15 mouse cellular contexts compared by ENCODE assay signal in genomic region chr4:123232841-123233240, GRCm38 (mm10). TPM values are rescaled to one million over a fixed set of nuclear protein-coding genes. Genes with fewer than 3 reads are reported as not detected.
DNase-seq lines count a peak whose midpoint lies in the region; ATAC-seq lines count a peak whose summit lies in the region.
"Had no signal": no experiment of that assay in that cellular context is flagged by ENCODE, and none has a peak within 500 bp of the region (broad histone marks: within the 10 kb centered on the region; RNA-seq: fewer than 3 reads in every experiment).

No protein-coding gene starts in this region.

- H3K4me1 ChIP-seq in forebrain, embryonic 10.5 days, result peaks cover 42% of the 10 kb centered on the region
- peaks cover 7% of the 10 kb centered on the region for H3K4me1 ChIP-seq in forebrain, embryonic 16.5 days (replicated peaks; ENCODE audit: control insufficient read depth, insufficient read depth, low read length)
- peaks cover 51% of the 10 kb centered on the region for H3K4me1 ChIP-seq in hindbrain, embryonic 10.5 days (replicated peaks)
- H3K4me1 ChIP-seq in hindbrain, embryonic 11.5 days (replicated peaks; ENCODE audit: control insufficient read depth, insufficient read depth, low read length), result peaks cover 8% of the 10 kb centered on the region
- peaks cover 44% of the 10 kb centered on the region for H3K4me1 ChIP-seq in lung, embryonic 15.5 days
- H3K4me1 ChIP-seq in neural tube, embryonic 13.5 days (replicated peaks), result peaks cover 40% of the 10 kb centered on the region
- H3K4me1 ChIP-seq: liver, embryonic 15.5 days had no signal

- peak overlapping the region; percentile 62; the same call in 1 of the 2 replicates for H3K4me3 ChIP-seq in forebrain, embryonic 10.5 days
- H3K4me3 ChIP-seq in forebrain, embryonic 16.5 days (replicated peaks; ENCODE audit: low read length), result no peak overlapping the region
- peak overlapping the region; percentile 60; the same call in 1 of the 2 replicates for H3K4me3 ChIP-seq in hindbrain, embryonic 10.5 days
- no peak overlapping the region for H3K4me3 ChIP-seq in hindbrain, embryonic 11.5 days (ENCODE audit: low read depth, low read length)
- no peak overlapping the region for H3K4me3 ChIP-seq in lung, embryonic 15.5 days
- no peak overlapping the region for H3K4me3 ChIP-seq in neural tube, embryonic 13.5 days

- H3K36me3 ChIP-seq in forebrain, embryonic 10.5 days (replicated peaks), result no peaks in the 10 kb centered on the region
- no peaks in the 10 kb centered on the region for H3K36me3 ChIP-seq in forebrain, embryonic 16.5 days (ENCODE audit: control insufficient read depth, insufficient read depth)
- H3K36me3 ChIP-seq in hindbrain, embryonic 10.5 days, result no peaks in the 10 kb centered on the region
- no peaks in the 10 kb centered on the region for H3K36me3 ChIP-seq in hindbrain, embryonic 11.5 days (ENCODE audit: control insufficient read depth, insufficient read depth, low read length)
- no peaks in the 10 kb centered on the region for H3K36me3 ChIP-seq in lung, embryonic 15.5 days
- no peaks in the 10 kb centered on the region for H3K36me3 ChIP-seq in neural tube, embryonic 13.5 days
- H3K36me3 ChIP-seq: forebrain, embryonic 15.5 days; liver, embryonic 15.5 days had no signal

- no peak for DNase-seq in forebrain, embryonic 10.5 days (ENCODE audit: extremely low spot score, low spot score)
- no peak for DNase-seq in hindbrain, embryonic 10.5 days (ENCODE audit: low spot score)
- DNase-seq in hindbrain, embryonic 11.5 days (ENCODE audit: low spot score), result no peak
- no peak for DNase-seq in lung, postnatal 36 days
- DNase-seq: cerebellum, adult 8-10 months; layer of hippocampus, postnatal 36 days had no signal

- no peaks in the 10 kb centered on the region for H3K9me3 ChIP-seq in forebrain, embryonic 10.5 days
- H3K9me3 ChIP-seq in forebrain, embryonic 16.5 days (ENCODE audit: control insufficient read depth, low read length), result no peaks in the 10 kb centered on the region
- no peaks in the 10 kb centered on the region for H3K9me3 ChIP-seq in hindbrain, embryonic 10.5 days
- no peaks in the 10 kb centered on the region for H3K9me3 ChIP-seq in hindbrain, embryonic 11.5 days (ENCODE audit: control insufficient read depth, low read length)
- H3K9me3 ChIP-seq in lung, embryonic 15.5 days, result no peaks in the 10 kb centered on the region
- H3K9me3 ChIP-seq in neural tube, embryonic 13.5 days, result no peaks in the 10 kb centered on the region
- H3K9me3 ChIP-seq: forebrain, embryonic 15.5 days; liver, embryonic 15.5 days had no signal

- WGBS in forebrain, embryonic 10.5 days, result 55% methylated on average over 3 of the region's 3 CpGs
- 71% methylated on average over 3 of the region's 3 CpGs for WGBS in forebrain, embryonic 16.5 days
- 63% methylated on average over 3 of the region's 3 CpGs for WGBS in hindbrain, embryonic 10.5 days
- 63% methylated on average over 3 of the region's 3 CpGs for whole genome bisulfite sequencing in hindbrain, embryonic 11.5 days
- 55% methylated on average over 3 of the region's 3 CpGs for WGBS in lung, embryonic 15.5 days
- WGBS in neural tube, embryonic 13.5 days, result 61% methylated on average over 3 of the region's 3 CpGs

- H3K27me3 ChIP-seq in forebrain, embryonic 10.5 days (ENCODE audit: poor library complexity, severe bottlenecking), result peaks cover 90% of the 10 kb centered on the region
- H3K27me3 ChIP-seq in forebrain, embryonic 16.5 days (replicated peaks; ENCODE audit: control insufficient read depth, insufficient read depth, low read length), result peaks cover 28% of the 10 kb centered on the region
- H3K27me3 ChIP-seq in hindbrain, embryonic 10.5 days (ENCODE audit: insufficient read depth, poor library complexity, severe bottlenecking), result peaks cover 86% of the 10 kb centered on the region
- peaks cover 27% of the 10 kb centered on the region for H3K27me3 ChIP-seq in hindbrain, embryonic 11.5 days (ENCODE audit: control insufficient read depth, insufficient read depth, low read length)
- peaks cover 34% of the 10 kb centered on the region for H3K27me3 ChIP-seq in lung, embryonic 15.5 days
- H3K27me3 ChIP-seq in neural tube, embryonic 13.5 days, result peaks cover 49% of the 10 kb centered on the region

- no peak overlapping the region for H3K4me2 ChIP-seq in forebrain, embryonic 16.5 days (ENCODE audit: low read length)
- no peak overlapping the region for H3K4me2 ChIP-seq in hindbrain, embryonic 11.5 days (replicated peaks; ENCODE audit: low read depth, low read length)
- peak overlapping the region; percentile 94; the same call in 1 of the 2 replicates for H3K4me2 ChIP-seq in lung, embryonic 15.5 days
- 0 out of 2 replicates have a peak overlapping the region, but pooled peaks have one; percentile 64 for H3K4me2 ChIP-seq in neural tube, embryonic 13.5 days

- H3K9ac ChIP-seq in forebrain, embryonic 16.5 days (replicated peaks; ENCODE audit: low read depth, low read length), result no peak overlapping the region
- H3K9ac ChIP-seq in hindbrain, embryonic 11.5 days (ENCODE audit: low read depth, low read length), result no peak overlapping the region
- H3K9ac ChIP-seq in lung, embryonic 15.5 days, result no peak overlapping the region
- H3K9ac ChIP-seq in neural tube, embryonic 13.5 days, result no peak overlapping the region
- H3K9ac ChIP-seq: liver, embryonic 15.5 days had no signal

- H3K27ac ChIP-seq in forebrain, embryonic 10.5 days, result 0 out of 2 replicates have a peak overlapping the region, but pooled peaks have one; percentile 72
- no peak overlapping the region for H3K27ac ChIP-seq in forebrain, embryonic 16.5 days (ENCODE audit: low read length)
- H3K27ac ChIP-seq in hindbrain, embryonic 10.5 days, result peak overlapping the region; percentile 74; the same call in 1 of the 2 replicates
- no peak overlapping the region for H3K27ac ChIP-seq in hindbrain, embryonic 11.5 days (ENCODE audit: low read depth, low read length)
- no peak overlapping the region for H3K27ac ChIP-seq in lung, embryonic 15.5 days
- no peak overlapping the region for H3K27ac ChIP-seq in neural tube, embryonic 13.5 days (replicated peaks)
- H3K27ac ChIP-seq: forebrain, embryonic 15.5 days; liver, embryonic 15.5 days; macrophage had no signal

- no peak for ATAC-seq in forebrain, embryonic 16.5 days
- ATAC-seq in hindbrain, embryonic 11.5 days (ENCODE audit: low FRiP score), result no peak
- no peak for ATAC-seq in lung, embryonic 15.5 days (ENCODE audit: borderline replicate concordance, extremely low read depth, low FRiP score, low TSS enrichment)
- no peak for ATAC-seq in neural tube, embryonic 13.5 days (ENCODE audit: low read depth)
- no peak for ATAC-seq in activated CD4-positive, CD25-positive, alpha-beta regulatory T cell, adult 4 months

RNA-seq across cellular contexts. Expression of gene Heyl, which starts 0.5 kb away (rescaled TPM):
- polyA plus RNA-seq in forebrain, embryonic 10.5 days (2016; fragmentation: Nextera tagmentation; extraction: Ambion mirVana), result 6.6 and 6.7 TPM in 2 replicates
- polyA plus RNA-seq in forebrain, embryonic 16.5 days (2015; fragmentation: Nextera tagmentation; extraction: Ambion mirVana), result 4.5 and 5.3 TPM in 2 replicates
- polyA plus RNA-seq in hindbrain, embryonic 10.5 days (2016; fragmentation: Nextera tagmentation; extraction: Ambion mirVana), result 11.5 and 21.7 TPM in 2 replicates
- 10.5 and 14.2 TPM in 2 replicates for polyA plus RNA-seq in hindbrain, embryonic 11.5 days (2014; fragmentation: Nextera tagmentation; extraction: Ambion mirVana)
- polyA plus RNA-seq in lung, embryonic 15.5 days (2015; fragmentation: Nextera tagmentation; extraction: Ambion mirVana), result 30.0 TPM in 2 replicates
- polyA plus RNA-seq in neural tube, embryonic 13.5 days (2015; fragmentation: Nextera tagmentation; extraction: Ambion mirVana), result 13.6 and 13.9 TPM in 2 replicates
- polyA plus RNA-seq in activated CD4-positive, CD25-positive, alpha-beta regulatory T cell, adult 4 months (2017; shearing (Covaris generic)), result not detected
- polyA plus RNA-seq: macrophage had no signal

RNA-seq across cellular contexts. Expression of gene Pabpc4, which starts 29.3 kb away (rescaled TPM):
- polyA plus RNA-seq in forebrain, embryonic 10.5 days (2016; fragmentation: Nextera tagmentation; extraction: Ambion mirVana), result 55.4 and 57.9 TPM in 2 replicates
- polyA plus RNA-seq in forebrain, embryonic 16.5 days (2015; fragmentation: Nextera tagmentation; extraction: Ambion mirVana), result 28.5 and 34.5 TPM in 2 replicates
- 36.2 and 51.2 TPM in 2 replicates for polyA plus RNA-seq in hindbrain, embryonic 10.5 days (2016; fragmentation: Nextera tagmentation; extraction: Ambion mirVana)
- polyA plus RNA-seq in hindbrain, embryonic 11.5 days (2014; fragmentation: Nextera tagmentation; extraction: Ambion mirVana), result 38.0 and 47.1 TPM in 2 replicates
- polyA plus RNA-seq in lung, embryonic 15.5 days (2015; fragmentation: Nextera tagmentation; extraction: Ambion mirVana), result 32.8 and 37.2 TPM in 2 replicates
- polyA plus RNA-seq in neural tube, embryonic 13.5 days (2015; fragmentation: Nextera tagmentation; extraction: Ambion mirVana), result 24.2 and 25.0 TPM in 2 replicates
- 10 to 100 TPM; 15.3 to 22.6 TPM for polyA plus RNA-seq in activated CD4-positive, CD25-positive, alpha-beta regulatory T cell, adult 4 months (2017; shearing (Covaris generic))

RNA-seq across cellular contexts. Expression of gene Nt5c1a, which starts 31.5 kb away (rescaled TPM):
- polyA plus RNA-seq in forebrain, embryonic 10.5 days (2016; fragmentation: Nextera tagmentation; extraction: Ambion mirVana), result not detected in 2 replicates
- not detected in 2 replicates for polyA plus RNA-seq in forebrain, embryonic 16.5 days (2015; fragmentation: Nextera tagmentation; extraction: Ambion mirVana)
- polyA plus RNA-seq in hindbrain, embryonic 10.5 days (2016; fragmentation: Nextera tagmentation; extraction: Ambion mirVana), result not detected in 2 replicates
- not detected in 2 replicates for polyA plus RNA-seq in hindbrain, embryonic 11.5 days (2014; fragmentation: Nextera tagmentation; extraction: Ambion mirVana)
- polyA plus RNA-seq in lung, embryonic 15.5 days (2015; fragmentation: Nextera tagmentation; extraction: Ambion mirVana), result not detected in 2 replicates
- polyA plus RNA-seq in neural tube, embryonic 13.5 days (2015; fragmentation: Nextera tagmentation; extraction: Ambion mirVana), result not detected in 2 replicates
- polyA plus RNA-seq in activated CD4-positive, CD25-positive, alpha-beta regulatory T cell, adult 4 months (2017; shearing (Covaris generic)), result not detected
- polyA plus RNA-seq: forebrain, embryonic 15.5 days; liver, embryonic 15.5 days; macrophage; midbrain, embryonic 14.5 days; neural tube, embryonic 14.5 days had no signal

RNA-seq across cellular contexts. Expression of gene Hpcal4, which starts 49.8 kb away (rescaled TPM):
- 0.30 and 0.73 TPM in 2 replicates for polyA plus RNA-seq in forebrain, embryonic 10.5 days (2016; fragmentation: Nextera tagmentation; extraction: Ambion mirVana)
- polyA plus RNA-seq in forebrain, embryonic 16.5 days (2015; fragmentation: Nextera tagmentation; extraction: Ambion mirVana), result 30.6 and 55.7 TPM in 2 replicates
- polyA plus RNA-seq in hindbrain, embryonic 10.5 days (2016; fragmentation: Nextera tagmentation; extraction: Ambion mirVana), result 0.41 and 0.52 TPM in 2 replicates
- polyA plus RNA-seq in hindbrain, embryonic 11.5 days (2014; fragmentation: Nextera tagmentation; extraction: Ambion mirVana), result 1.1 and 1.5 TPM in 2 replicates
- polyA plus RNA-seq in lung, embryonic 15.5 days (2015; fragmentation: Nextera tagmentation; extraction: Ambion mirVana), result 0.28 and 0.37 TPM in 2 replicates
- polyA plus RNA-seq in neural tube, embryonic 13.5 days (2015; fragmentation: Nextera tagmentation; extraction: Ambion mirVana), result 10.4 and 11.2 TPM in 2 replicates
- not detected for polyA plus RNA-seq in activated CD4-positive, CD25-positive, alpha-beta regulatory T cell, adult 4 months (2017; shearing (Covaris generic))
- polyA plus RNA-seq: liver, embryonic 15.5 days; macrophage had no signal

Comparison
In these comparisons a context has a peak if more than half of its experiments do, and no peak if none do; other contexts are left out.
1. H3K27ac ChIP-seq: peak in forebrain, embryonic 10.5 days (single experiment) and hindbrain, embryonic 10.5 days (single experiment); none in forebrain, embryonic 16.5 days (single experiment), hindbrain, embryonic 11.5 days (single experiment), lung, embryonic 15.5 days (single experiment) and neural tube, embryonic 13.5 days (single experiment).
2. H3K4me3 ChIP-seq: peak in forebrain, embryonic 10.5 days (single experiment) and hindbrain, embryonic 10.5 days (single experiment); none in forebrain, embryonic 16.5 days (single experiment), hindbrain, embryonic 11.5 days (single experiment), lung, embryonic 15.5 days (single experiment) and neural tube, embryonic 13.5 days (single experiment).
3. H3K4me2 ChIP-seq: peak in lung, embryonic 15.5 days (single experiment) and neural tube, embryonic 13.5 days (single experiment); none in forebrain, embryonic 16.5 days (single experiment) and hindbrain, embryonic 11.5 days (single experiment).